Mouse (Mus musculus) kidney, adult 2 months (tissue): Measurements from ENCODE around the gene Ap2b1. TPM values are rescaled to one million over a fixed set of nuclear protein-coding genes. Genes with fewer than 3 reads are reported as not detected.

Source experiments
- DNase-seq: peaks from one replicate; pipeline ENCODE4 v3.0.0; 2021
- H3K27ac ChIP-seq: fragments of 200-500 bp; 2 replicates; pipeline ENCODE4 v1.5.1; 2012; ENCODE audit warnings: low read depth, low read length, control low read depth, inconsistent platforms; ENCODE audit not compliant: insufficient read depth
- H3K27me3 ChIP-seq: fragments of 200-500 bp; replicated peaks from 2 replicates; pipeline ENCODE4 v1.6.1; 2012; ENCODE audit warnings: mild to moderate bottlenecking, moderate library complexity, low read length, inconsistent platforms; ENCODE audit not compliant: control insufficient read depth, insufficient read depth
- H3K36me3 ChIP-seq: fragments of 200-500 bp; 2 replicates; pipeline ENCODE4 v1.6.1; 2012; ENCODE audit warnings: mild to moderate bottlenecking, moderate library complexity, low read length, inconsistent platforms; ENCODE audit not compliant: control insufficient read depth, insufficient read depth
- H3K4me1 ChIP-seq: fragments of 200-500 bp; 2 replicates; pipeline ENCODE4 v1.6.1; 2011; ENCODE audit warnings: low read length; ENCODE audit not compliant: control insufficient read depth, insufficient read depth
- H3K4me3 ChIP-seq: fragments of 200-500 bp; 2 replicates; pipeline ENCODE4 v1.5.1; 2011; ENCODE audit warnings: mild to moderate bottlenecking, low read depth, low read length, control low read depth; ENCODE audit not compliant: insufficient read depth
- CTCF ChIP-seq: fragments of 200-500 bp; conservative IDR thresholded peaks from 2 replicates; pipeline ENCODE4 v1.5.1; 2011; ENCODE audit warnings: low read depth, mild to moderate bottlenecking, control low read depth, low read length, moderate library complexity, mixed read lengths; ENCODE audit not compliant: insufficient read depth, insufficient read length
- POLR2A ChIP-seq: fragments of 200-500 bp; IDR thresholded peaks from one replicate; pipeline ENCODE4 v1.6.1; 2011; ENCODE audit warnings: low read depth, low read length, control low read depth
- WGBS: fragments of 180-500 bp; shearing (Covaris S2); methylation state at CpG from one replicate; pipeline ENCODE4 v1.1.7; 2018; 5-methylcytosine and 5-hydroxymethylcytosine counted together
- polyA plus RNA-seq: library from polyadenylated mRNA; depleted of rRNA; stranded (reverse); fragments of >200 nt; gene quantifications from 2 replicates; pipeline ENCODE4 v1.2.3, GENCODE M21; 2012

Ap2b1 gene
- polyA plus RNA-seq, 1 experiment = 37.4 TPM

DNA sequence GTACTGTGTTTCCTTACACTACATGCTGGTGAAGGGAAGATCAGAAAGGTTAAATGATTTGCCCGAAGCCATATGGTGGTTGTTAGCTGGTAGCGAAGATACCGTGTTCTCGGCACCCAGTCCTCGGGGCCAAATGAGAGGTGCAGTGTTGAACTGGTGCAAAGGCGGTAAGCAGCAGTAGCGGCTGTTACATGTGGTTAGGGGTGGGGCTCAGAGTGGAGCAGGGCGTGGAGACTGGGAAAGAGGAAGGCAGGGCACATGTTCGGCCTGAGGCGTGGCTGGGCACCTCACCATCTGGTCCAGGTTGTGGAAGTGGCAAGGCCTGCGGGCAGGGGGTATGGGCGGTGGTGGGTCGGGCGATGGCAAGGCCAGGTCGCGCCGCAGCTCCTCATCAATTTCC, 128.1 kb downstream of the Ap2b1 start:
- H3K36me3 ChIP-seq = no peaks in the 10 kb centered on the region
- WGBS = 25% methylated on average over 17 of the region's 17 CpGs
- H3K27me3 ChIP-seq = no peaks in the 10 kb centered on the region
- H3K4me1 ChIP-seq = no peaks in the 10 kb centered on the region
- no peak overlapping the region for H3K27ac ChIP-seq
- no peak for DNase-seq
- TF ChIP-seq POLR2A (no peak), CTCF (no peak)
- H3K4me3 ChIP-seq = no peak overlapping the region

DNA sequence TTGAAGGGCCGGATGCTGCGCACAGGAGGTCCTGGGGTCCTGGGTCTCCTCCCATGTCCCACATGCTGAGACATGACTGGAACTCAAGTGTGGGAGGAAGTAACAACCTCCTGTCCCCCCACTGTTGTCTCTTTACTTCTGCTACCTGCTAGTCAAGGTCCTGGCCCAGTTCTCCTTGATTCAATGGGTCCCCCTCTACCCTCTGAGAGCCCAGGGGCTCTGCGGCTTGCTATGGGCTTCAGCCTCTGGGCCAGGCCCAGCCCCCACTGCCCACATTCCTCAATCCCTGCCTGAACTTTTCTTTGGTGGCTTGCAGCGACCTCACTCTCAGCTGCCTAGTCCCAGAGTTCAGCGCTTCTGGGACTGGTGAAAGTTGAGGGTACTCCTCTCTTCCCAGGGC, 130.5 kb downstream of the Ap2b1 start, which contains the start of gene Gas2l2:
Gas2l2 (minus strand) TSS at position 101 of the 400 bp plus-strand sequence.
- H3K4me3 ChIP-seq = no peak within 1 kb of the TSS
- WGBS = 53% methylated on average over 5 of the region's 5 CpGs
- no peak for DNase-seq
- no peaks in the 10 kb centered on the region for H3K36me3 ChIP-seq
- no peaks in the 10 kb centered on the region for H3K27me3 ChIP-seq
- H3K27ac ChIP-seq = no peak within 1 kb of the TSS
- no peaks in the 10 kb centered on the region for H3K4me1 ChIP-seq
- TF ChIP-seq POLR2A (no peak), CTCF (no peak)

DNA sequence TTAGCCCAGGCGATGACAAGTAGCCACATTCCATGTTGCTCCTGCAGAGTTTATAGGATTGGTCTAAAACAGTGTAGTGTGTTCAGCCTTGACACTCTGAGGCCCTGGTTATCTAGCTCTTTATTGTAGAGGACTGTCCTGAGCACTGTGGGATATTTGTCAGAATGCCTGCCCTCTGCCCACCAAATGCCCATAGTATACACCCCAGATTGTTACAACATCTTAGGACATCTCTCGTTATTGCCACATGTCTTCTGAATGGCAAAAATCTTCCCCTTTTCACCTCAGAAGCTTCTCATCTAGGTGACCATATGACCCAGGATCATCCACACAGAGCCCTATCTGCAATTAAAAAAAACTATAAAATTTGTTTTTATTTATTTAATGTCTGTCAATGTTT, 133.7 kb downstream of the Ap2b1 start:
- Histone ChIP-seq H3K36me3 (no peaks in the 10 kb centered on the region), H3K4me1 (no peaks in the 10 kb centered on the region), H3K27ac (no peak overlapping the region), H3K27me3 (no peaks in the 10 kb centered on the region), H3K4me3 (no peak overlapping the region)
- DNase-seq = no peak
- no peak for TF ChIP-seq POLR2A
- TF ChIP-seq CTCF = no peak
- 82% methylated on average over 2 of the region's 2 CpGs for WGBS

DNA sequence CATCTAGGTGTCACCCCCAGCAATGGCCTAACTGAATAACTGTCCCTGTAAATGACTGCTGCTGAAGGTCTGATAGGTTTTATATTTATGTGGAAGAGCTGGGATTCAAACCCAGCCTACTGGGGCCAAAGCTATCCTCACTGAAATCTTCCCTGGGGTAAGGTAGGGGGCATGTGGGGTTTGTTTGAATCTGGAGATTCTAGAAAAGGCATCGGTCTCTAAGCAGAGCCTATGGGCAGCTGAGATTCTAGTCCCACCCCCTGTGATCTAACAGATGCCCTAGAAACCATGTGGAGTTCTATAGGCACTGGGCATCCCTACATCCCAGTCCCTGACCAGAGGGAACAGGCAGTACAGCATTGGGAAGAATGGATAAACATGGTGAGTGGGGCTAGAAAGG, 138.6 kb downstream of the Ap2b1 start, which contains the start of gene 1700020L24Rik:
1700020L24Rik (plus strand) TSS at position 301 of the 400 bp plus-strand sequence.
- H3K4me1 ChIP-seq = no peaks in the 10 kb centered on the region
- WGBS = 94% methylated on average over 1 of the region's 1 CpGs
- H3K4me3 ChIP-seq = no peak within 1 kb of the TSS
- no peak for TF ChIP-seq CTCF
- TF ChIP-seq POLR2A = no peak
- no peak within 1 kb of the TSS for H3K27ac ChIP-seq
- H3K27me3 ChIP-seq = no peaks in the 10 kb centered on the region
- H3K36me3 ChIP-seq = no peaks in the 10 kb centered on the region
- no peak for DNase-seq

DNA sequence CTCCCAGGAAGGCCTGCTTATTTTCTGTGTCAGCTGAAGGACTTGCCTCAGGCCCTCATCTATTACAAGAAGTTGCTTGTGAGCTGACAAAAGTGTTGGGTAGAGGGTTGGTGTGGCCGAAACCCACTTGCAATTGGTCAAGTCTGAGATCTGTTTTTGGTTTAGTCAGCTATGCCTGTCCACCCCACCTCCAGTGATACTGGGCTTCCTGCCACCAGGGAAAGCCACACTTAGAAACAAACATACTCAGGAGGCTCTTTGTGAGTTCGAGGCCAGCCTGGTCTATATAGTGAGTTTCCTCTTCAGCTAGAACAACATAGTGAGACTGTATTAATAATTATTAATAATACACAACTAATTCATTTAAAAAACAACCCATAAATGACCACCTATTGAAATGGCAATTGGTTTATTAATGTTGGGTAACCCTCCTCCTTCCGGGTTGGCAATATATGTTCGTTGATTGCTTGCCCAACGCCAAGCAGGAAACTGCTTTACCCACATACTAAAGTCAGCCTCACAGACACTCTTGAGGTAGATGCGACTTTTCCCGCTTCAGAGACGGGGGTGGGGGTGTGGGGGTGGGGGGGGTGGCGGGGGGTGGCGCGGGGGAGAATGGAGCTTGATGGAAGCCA, 140.7 kb downstream of the Ap2b1 start:
- TF ChIP-seq POLR2A (no peak), CTCF (no peak)
- Histone ChIP-seq H3K4me3 (no peak overlapping the region), H3K4me1 (no peaks in the 10 kb centered on the region), H3K27me3 (no peaks in the 10 kb centered on the region), H3K36me3 (no peaks in the 10 kb centered on the region), H3K27ac (no peak overlapping the region)
- no peak for DNase-seq
- 42% methylated on average over 8 of the region's 11 CpGs for WGBS

DNA sequence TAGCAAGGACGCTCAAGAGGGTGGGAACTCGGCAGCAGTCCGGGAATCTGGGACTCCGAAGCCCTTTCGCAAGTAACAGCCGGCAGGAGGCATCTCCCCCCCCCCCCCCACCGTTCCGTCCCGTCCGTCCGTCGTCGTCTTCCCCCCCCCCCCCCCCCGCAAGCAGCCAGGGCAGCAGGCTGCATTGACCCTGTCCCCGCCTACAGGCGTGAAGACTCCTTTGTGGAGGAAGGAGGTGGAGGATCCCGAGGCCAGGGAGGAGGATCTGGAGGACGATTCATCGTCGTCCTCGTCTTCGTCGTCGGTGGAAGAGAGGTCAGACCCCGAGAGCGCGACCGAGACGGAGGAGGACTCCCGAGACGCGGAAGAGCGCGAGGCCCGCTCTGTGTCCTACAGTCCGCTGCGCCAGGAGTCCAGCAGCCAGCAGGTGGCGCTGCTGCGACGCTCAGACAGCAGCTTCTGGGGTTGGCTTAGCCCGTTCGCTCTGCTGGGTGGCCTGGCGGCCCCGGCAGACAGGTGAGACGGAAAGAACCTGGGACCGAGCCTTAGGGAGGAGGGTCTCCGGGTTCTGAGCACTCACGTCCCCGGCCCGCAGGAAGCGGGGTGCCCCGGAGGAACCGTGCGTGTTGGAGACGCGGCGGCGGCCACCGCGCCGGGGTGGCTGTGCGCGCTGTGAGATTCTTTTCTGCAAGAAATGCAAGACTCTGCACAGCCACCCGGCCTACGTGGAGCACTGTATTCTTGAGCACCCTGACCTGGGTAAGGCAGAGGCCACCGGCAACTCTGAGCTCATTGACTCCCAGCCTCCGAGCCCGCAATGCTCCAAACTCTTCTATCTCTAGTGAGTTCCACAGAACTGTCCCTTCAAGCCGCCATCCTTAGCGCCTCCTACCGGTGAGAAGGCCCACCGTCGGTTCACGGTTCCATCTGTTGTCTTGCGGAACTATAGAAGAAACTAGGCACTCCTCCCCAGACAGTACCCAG, 141.5 kb downstream of the Ap2b1 start:
- no peaks in the 10 kb centered on the region for H3K36me3 ChIP-seq
- peak overlapping the region; percentile 61 for H3K4me3 ChIP-seq
- TF ChIP-seq CTCF (peak; percentile 91), POLR2A (no peak)
- DNase-seq = peak; percentile 90
- no peaks in the 10 kb centered on the region for H3K4me1 ChIP-seq
- H3K27me3 ChIP-seq = no peaks in the 10 kb centered on the region
- no peak overlapping the region for H3K27ac ChIP-seq
- under 1% methylated on average over 73 of the region's 75 CpGs for WGBS

DNA sequence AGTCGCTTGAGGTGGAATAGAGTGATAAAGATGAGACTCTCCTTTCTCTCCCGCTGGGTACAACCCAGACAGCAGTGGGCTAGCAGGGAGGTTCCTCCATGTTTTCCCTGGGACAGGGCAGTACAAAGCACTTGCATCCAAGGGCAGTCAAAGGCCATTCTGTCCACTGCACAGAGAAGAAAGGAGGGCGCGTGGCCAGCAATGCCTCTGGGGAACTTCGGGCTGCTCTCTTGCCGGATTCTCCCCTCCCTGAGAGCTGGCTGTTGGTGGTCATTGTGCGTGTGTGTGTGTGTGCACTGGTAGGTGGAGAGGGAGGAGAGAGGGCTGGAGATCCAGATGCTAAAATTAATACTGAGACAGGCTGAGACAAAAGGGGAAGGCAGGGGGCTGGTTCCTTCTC, 142.4 kb downstream of the Ap2b1 start:
- no peaks in the 10 kb centered on the region for H3K36me3 ChIP-seq
- no peak overlapping the region for H3K4me3 ChIP-seq
- WGBS = 44% methylated on average over 7 of the region's 7 CpGs
- peak; percentile 47 for DNase-seq
- no peak for TF ChIP-seq CTCF
- TF ChIP-seq POLR2A = no peak
- H3K27ac ChIP-seq = no peak overlapping the region
- no peaks in the 10 kb centered on the region for H3K27me3 ChIP-seq
- H3K4me1 ChIP-seq = no peaks in the 10 kb centered on the region
